Mouse (Mus musculus): Measurements from ENCODE around the gene BC049730.

BC049730 gene

DNA sequence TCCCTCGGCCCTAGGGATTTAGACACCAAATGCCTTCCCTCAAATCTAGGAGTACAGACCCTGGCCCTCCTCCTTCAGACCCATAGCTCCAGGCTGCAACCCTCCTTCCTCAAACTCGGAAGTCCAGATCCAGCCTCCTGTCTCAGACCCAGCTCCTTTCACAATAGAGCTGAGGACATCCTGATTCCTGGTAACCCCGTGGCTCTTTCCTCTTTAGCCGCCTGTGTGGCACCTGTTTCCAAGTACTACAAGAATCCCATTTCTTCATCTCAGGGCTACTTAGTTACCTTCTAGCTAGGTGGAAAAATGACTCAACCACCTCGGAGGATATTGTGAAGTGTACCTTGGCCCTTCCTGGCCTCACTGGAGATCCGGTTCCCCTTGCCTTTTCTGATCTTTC, 52.1 kb downstream of the BC049730 start:
- DNase-seq (ENCODE audit: low read depth in 2 of 2, low spot score in 2 of 2), result no peak

DNA sequence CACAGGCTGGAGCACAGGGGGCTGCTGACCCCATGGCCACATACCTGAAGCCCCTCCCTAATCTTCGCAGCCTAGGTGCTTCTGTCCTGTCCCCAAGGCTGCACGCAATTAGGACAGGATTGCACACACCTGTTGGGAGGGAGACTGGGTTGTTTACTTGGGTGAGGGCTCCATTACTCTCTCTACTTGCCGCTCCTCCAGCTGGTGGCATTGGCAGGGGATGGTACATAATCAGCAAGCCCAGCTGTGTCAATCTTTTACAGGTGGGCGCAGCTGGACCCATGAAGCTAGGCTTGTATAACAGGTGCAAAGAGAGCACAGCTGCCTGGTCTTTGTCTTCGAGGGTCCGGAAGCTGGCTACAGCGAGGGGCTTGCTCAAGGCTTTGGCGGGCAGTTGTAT, 53.5 kb downstream of the BC049730 start:
- no peak for DNase-seq (ENCODE audit: low read depth in 2 of 2, low spot score in 2 of 2)
